Mouse (Mus musculus): ENCODE data around the gene Klhdc10.

Klhdc10 gene

GRCm38 (mm10) chr6:30468058-30468457 lies 66.4 kb downstream of the Klhdc10 start:
- CTCF ChIA-PET, result no interaction called here

- CTCF ChIA-PET, result interaction anchor here (0.7 kb wide), 1 partner anchor 15 kb away, joined by 3 read pairs; no protein-coding TSS in a partner anchor
Observed at GRCm38 (mm10) chr6:30468684-30469083, 67.0 kb downstream of the Klhdc10 start.

- CTCF ChIA-PET, result interaction anchor here (0.7 kb wide), 1 partner anchor 16 kb away, joined by 3 read pairs; no protein-coding TSS in a partner anchor
Observed at GRCm38 (mm10) chr6:30469370-30469769, 67.7 kb downstream of the Klhdc10 start.

- CTCF ChIA-PET, result no interaction called here
Observed at GRCm38 (mm10) chr6:30471706-30472105, 70.0 kb downstream of the Klhdc10 start.

- CTCF ChIA-PET, result no interaction called here
Observed at GRCm38 (mm10) chr6:30476025-30476765, 74.5 kb downstream of the Klhdc10 start.

- CTCF ChIA-PET, result no interaction called here
Observed at GRCm38 (mm10) chr6:30477210-30477714, 75.6 kb downstream of the Klhdc10 start.

GRCm38 (mm10) chr6:30477784-30478183 lies 76.1 kb downstream of the Klhdc10 start:
- CTCF ChIA-PET, result no interaction called here

GRCm38 (mm10) chr6:30479418-30479817 lies 77.8 kb downstream of the Klhdc10 start:
- CTCF ChIA-PET, result no interaction called here

- CTCF ChIA-PET, result no interaction called here
Observed at GRCm38 (mm10) chr6:30482908-30483307, 81.2 kb downstream of the Klhdc10 start.

- CTCF ChIA-PET, result no interaction called here
Observed at GRCm38 (mm10) chr6:30486504-30486903, 84.8 kb downstream of the Klhdc10 start.

GRCm38 (mm10) chr6:30499049-30499448 lies 97.4 kb downstream of the Klhdc10 start:
- CTCF ChIA-PET, result interaction anchor here (0.6 kb wide), 1 partner anchor 483 kb away, joined by 3 read pairs; no protein-coding TSS in a partner anchor

Measured in spleen, embryonic (tissue).